Mouse (Mus musculus): ENCODE results near the gene Scyl1. TPM values are rescaled to one million over a fixed set of nuclear protein-coding genes. Genes with fewer than 3 reads are reported as not detected.
"Not testable (repeated sequence)": the region's sequence is repeated elsewhere in the genome, so short reads cannot be mapped to it uniquely, and the experiment has no call there.

Gene Scyl1
- polyA plus RNA-seq (2016; fragmentation: Nextera tagmentation; extraction: Ambion mirVana) = 66.1 and 70.4 TPM in 2 replicates

- Histone ChIP-seq H3K9me3 (no peaks in the 10 kb centered on the region), H3K27ac (0 out of 2 replicates have a peak within 1 kb of the TSS, but pooled peaks have one; percentile 4), H3K27me3 (replicated peaks) (no peaks in the 10 kb centered on the region), H3K4me2 (replicated peaks) (peak within 1 kb of the TSS; percentile 92), H3K36me3 (peaks cover 32% of the 10 kb centered on the region), H3K4me1 (peaks cover 14% of the 10 kb centered on the region), H3K9ac (peak within 1 kb of the TSS; percentile 87), H3K4me3 (peak within 1 kb of the TSS; percentile 73)
- under 1% methylated on average over 64 of the region's 64 CpGs for WGBS
- peak; percentile 96 for ATAC-seq (ENCODE audit: low FRiP score, low read depth)
Observed at GRCm38 (mm10) chr19:5770925-5771860, at the start of gene Scyl1. Scyl1 (minus strand) TSS chr19:5771419.

GRCm38 (mm10) chr19:5819549-5819948 lies 48.3 kb upstream of the Scyl1 start:
- H3K36me3 ChIP-seq = no peaks in the 10 kb centered on the region
- H3K4me3 ChIP-seq = no peak overlapping the region
- H3K9me3 ChIP-seq = no peaks in the 10 kb centered on the region
- WGBS = 55% methylated on average over 12 of the region's 12 CpGs
- H3K27me3 ChIP-seq (replicated peaks) = 0 out of 2 replicates have a peak, but pooled peaks cover 1% of the 10 kb centered on the region
- H3K4me1 ChIP-seq = peaks cover 30% of the 10 kb centered on the region
- no peak for ATAC-seq (ENCODE audit: low FRiP score, low read depth)
- H3K4me2 ChIP-seq (replicated peaks) = no peak overlapping the region
- no peak overlapping the region for H3K9ac ChIP-seq
- no peak overlapping the region for H3K27ac ChIP-seq

DNA sequence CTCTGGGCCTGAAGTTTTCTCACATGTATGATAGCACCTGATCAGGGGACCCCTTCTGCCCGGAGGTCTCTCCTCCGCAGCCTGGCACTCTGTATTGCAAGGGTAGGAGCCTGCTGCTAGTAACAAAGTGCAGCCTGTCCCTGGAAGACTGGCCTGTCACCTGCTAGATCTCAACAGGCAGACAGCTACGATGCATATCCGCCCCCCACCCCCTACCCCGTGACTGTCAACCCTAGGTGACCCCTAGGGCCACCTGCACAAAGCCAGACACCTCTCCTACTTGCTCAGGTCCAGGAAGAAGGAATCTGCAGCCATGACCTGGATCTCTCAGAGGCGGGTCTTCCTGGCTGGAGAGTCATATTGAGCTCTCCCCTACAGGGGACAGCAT lies 47.4 kb upstream of the Scyl1 start:
- Histone ChIP-seq H3K9me3 (no peaks in the 10 kb centered on the region), H3K27ac (no peak overlapping the region), H3K27me3 (replicated peaks) (no peaks in the 10 kb centered on the region), H3K4me1 (peaks cover 30% of the 10 kb centered on the region), H3K36me3 (no peaks in the 10 kb centered on the region), H3K4me3 (no peak overlapping the region), H3K4me2 (replicated peaks) (no peak overlapping the region), H3K9ac (no peak overlapping the region)
- 83% methylated on average over 6 of the region's 6 CpGs for WGBS
- ATAC-seq (ENCODE audit: low FRiP score, low read depth) = no peak

- peak overlapping the region; percentile 43; the same call in 1 of the 2 replicates for H3K9ac ChIP-seq
- no peaks in the 10 kb centered on the region for H3K9me3 ChIP-seq
- WGBS = 24% methylated on average over 21 of the region's 21 CpGs
- ATAC-seq (ENCODE audit: low FRiP score, low read depth) = peak; percentile 27; the same call in 1 of the 2 replicates
- peak overlapping the region; percentile 51 for H3K4me2 ChIP-seq (replicated peaks)
- H3K27me3 ChIP-seq (replicated peaks) = no peaks in the 10 kb centered on the region
- 0 out of 2 replicates have a peak overlapping the region, but pooled peaks have one; percentile 12 for H3K4me3 ChIP-seq
- H3K36me3 ChIP-seq = no peaks in the 10 kb centered on the region
- H3K4me1 ChIP-seq = peaks cover 26% of the 10 kb centered on the region
- H3K27ac ChIP-seq = 0 out of 2 replicates have a peak overlapping the region, but pooled peaks have one; percentile 16
Observed at GRCm38 (mm10) chr19:5817703-5818589, 46.7 kb upstream of the Scyl1 start.

DNA sequence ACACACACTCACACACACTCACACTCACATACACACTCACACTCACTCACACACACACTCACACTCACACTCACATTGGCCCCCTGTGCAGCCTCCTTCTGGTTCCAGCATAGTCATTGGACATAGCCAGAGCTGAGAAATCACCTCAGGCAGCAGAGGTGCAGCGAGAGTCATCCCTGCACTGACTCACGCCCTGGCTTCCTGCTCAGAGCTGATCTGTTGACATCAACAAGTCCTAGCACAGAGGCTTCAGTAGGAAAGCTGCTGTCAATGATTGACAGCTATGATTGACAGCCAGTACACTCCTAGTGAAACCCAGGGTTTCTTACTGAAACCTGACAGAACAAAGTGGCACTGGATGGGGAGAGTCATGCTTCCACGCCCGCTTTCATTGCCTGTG lies 44.7 kb upstream of the Scyl1 start:
- no peak for ATAC-seq (ENCODE audit: low FRiP score, low read depth)
- Histone ChIP-seq H3K4me2 (replicated peaks) (no peak overlapping the region), H3K36me3 (no peaks in the 10 kb centered on the region), H3K4me3 (no peak overlapping the region), H3K27me3 (replicated peaks) (no peaks in the 10 kb centered on the region), H3K4me1 (peaks cover 34% of the 10 kb centered on the region), H3K9ac (no peak overlapping the region), H3K27ac (no peak overlapping the region), H3K9me3 (no peaks in the 10 kb centered on the region)
- 88% methylated on average over 4 of the region's 4 CpGs for WGBS

GRCm38 (mm10) chr19:5815010-5815409 lies 43.8 kb upstream of the Scyl1 start:
- Histone ChIP-seq H3K4me2 (replicated peaks) (no peak overlapping the region), H3K9me3 (no peaks in the 10 kb centered on the region), H3K27ac (no peak overlapping the region), H3K9ac (no peak overlapping the region), H3K36me3 (no peaks in the 10 kb centered on the region), H3K4me3 (no peak overlapping the region), H3K4me1 (peaks cover 43% of the 10 kb centered on the region), H3K27me3 (replicated peaks) (no peaks in the 10 kb centered on the region)
- ATAC-seq (ENCODE audit: low FRiP score, low read depth) = no peak
- 92% methylated on average over 7 of the region's 7 CpGs for WGBS

GRCm38 (mm10) chr19:5814048-5814447 lies 42.8 kb upstream of the Scyl1 start:
- not testable (repeated sequence) for H3K4me2 ChIP-seq (replicated peaks); H3K9me3 ChIP-seq; H3K9ac ChIP-seq; H3K27ac ChIP-seq; ATAC-seq (ENCODE audit: low FRiP score, low read depth); H3K27me3 ChIP-seq (replicated peaks); H3K4me3 ChIP-seq; H3K36me3 ChIP-seq
- H3K4me1 ChIP-seq = peaks cover 45% of the 10 kb centered on the region
- 41% methylated on average over 1 of the region's 1 CpGs for WGBS

GRCm38 (mm10) chr19:5813567-5813966 lies 42.3 kb upstream of the Scyl1 start:
- Histone ChIP-seq H3K27me3 (replicated peaks) (no peaks in the 10 kb centered on the region), H3K4me3 (no peak overlapping the region), H3K4me1 (peaks cover 49% of the 10 kb centered on the region), H3K36me3 (no peaks in the 10 kb centered on the region), H3K4me2 (replicated peaks) (no peak overlapping the region), H3K9ac (no peak overlapping the region), H3K27ac (no peak overlapping the region), H3K9me3 (no peaks in the 10 kb centered on the region)
- ATAC-seq (ENCODE audit: low FRiP score, low read depth) = no peak
- WGBS = 94% methylated on average over 3 of the region's 3 CpGs

- H3K27ac ChIP-seq = peak overlapping the region; percentile 75
Observed at GRCm38 (mm10) chr19:5811771-5812504, 40.7 kb upstream of the Scyl1 start.

GRCm38 (mm10) chr19:5810840-5811563 lies 39.8 kb upstream of the Scyl1 start:
- WGBS = 73% methylated on average over 9 of the region's 9 CpGs
- peak overlapping the region; percentile 30; the same call in 1 of the 2 replicates for H3K4me2 ChIP-seq (replicated peaks)
- H3K27ac ChIP-seq = peak overlapping the region; percentile 75; the same call in 1 of the 2 replicates
- no peak for ATAC-seq (ENCODE audit: low FRiP score, low read depth)
- H3K27me3 ChIP-seq (replicated peaks) = no peaks in the 10 kb centered on the region
- no peaks in the 10 kb centered on the region for H3K36me3 ChIP-seq
- H3K4me1 ChIP-seq = peaks cover 49% of the 10 kb centered on the region
- H3K4me3 ChIP-seq = no peak overlapping the region
- H3K9me3 ChIP-seq = no peaks in the 10 kb centered on the region
- H3K9ac ChIP-seq = no peak overlapping the region

More at GRCm38 (mm10) chr19:5811771-5812504, 40.7 kb upstream of the Scyl1 start:
- H3K4me2 ChIP-seq (replicated peaks) = peak overlapping the region; percentile 30
- H3K9ac ChIP-seq = no peak overlapping the region
- 38% methylated on average over 7 of the region's 7 CpGs for WGBS
- peaks cover 41% of the 10 kb centered on the region for H3K4me1 ChIP-seq
- no peaks in the 10 kb centered on the region for H3K36me3 ChIP-seq
- H3K4me3 ChIP-seq = no peak overlapping the region
- no peaks in the 10 kb centered on the region for H3K27me3 ChIP-seq (replicated peaks)
- no peaks in the 10 kb centered on the region for H3K9me3 ChIP-seq
- ATAC-seq (ENCODE audit: low FRiP score, low read depth) = peak; percentile 89
